Mouse (Mus musculus): Measurements from ENCODE around the gene Cacna2d2. TPM values are rescaled to one million over a fixed set of nuclear protein-coding genes. Genes with fewer than 3 reads are reported as not detected.

Cacna2d2 gene
- polyA plus RNA-seq, 1 experiment from 2014 or later, result 1.1 TPM

- Histone ChIP-seq H3K4me1 (peaks cover 40% of the 10 kb centered on the region), H3K36me3 (peaks cover 38% of the 10 kb centered on the region), H3K4me3 (no peak overlapping the region), H3K9ac (no peak overlapping the region), H3K9me3 (no peaks in the 10 kb centered on the region), H3K27me3 (no peaks in the 10 kb centered on the region), H3K27ac (peak overlapping the region; percentile 75), H3K4me2 (replicated peaks) (peak overlapping the region; percentile 57; the same call in 1 of the 2 replicates)
- 76% methylated on average over 14 of the region's 14 CpGs for WGBS
- ATAC-seq (ENCODE audit: insufficient number of reproducible peaks, insufficient read depth, low FRiP score, low TSS enrichment), result no peak
These were observed 176.4 kb downstream of the Cacna2d2 start for GRCm38 (mm10) chr9:107575579-107576356.

GRCm38 (mm10) chr9:107576357-107577107, 177.1 kb downstream of the Cacna2d2 start, which contains the start of gene Hyal1:
Gene Hyal1, plus strand, starts transcription at chr9:107576927.
- Histone ChIP-seq H3K27ac (peak within 1 kb of the TSS; percentile 75), H3K4me3 (peak within 1 kb of the TSS; percentile 38), H3K4me2 (replicated peaks) (peak within 1 kb of the TSS; percentile 57), H3K36me3 (peaks cover 30% of the 10 kb centered on the region), H3K9me3 (no peaks in the 10 kb centered on the region), H3K4me1 (peaks cover 36% of the 10 kb centered on the region), H3K27me3 (no peaks in the 10 kb centered on the region), H3K9ac (peak within 1 kb of the TSS; percentile 57)
- 18% methylated on average over 16 of the region's 16 CpGs for WGBS
- peak; percentile 47 for ATAC-seq (ENCODE audit: insufficient number of reproducible peaks, insufficient read depth, low FRiP score, low TSS enrichment)

GRCm38 (mm10) chr9:107577871-107578270, 178.5 kb downstream of the Cacna2d2 start:
- 93% methylated on average over 10 of the region's 10 CpGs for WGBS
- no peak overlapping the region for H3K27ac ChIP-seq
- peak overlapping the region; percentile 57; the same call in 1 of the 2 replicates for H3K4me2 ChIP-seq (replicated peaks)
- H3K4me1 ChIP-seq, result peaks cover 41% of the 10 kb centered on the region
- H3K4me3 ChIP-seq, result no peak overlapping the region
- no peak overlapping the region for H3K9ac ChIP-seq
- H3K27me3 ChIP-seq, result no peaks in the 10 kb centered on the region
- H3K36me3 ChIP-seq, result peaks cover 21% of the 10 kb centered on the region
- no peaks in the 10 kb centered on the region for H3K9me3 ChIP-seq
- no peak for ATAC-seq (ENCODE audit: insufficient number of reproducible peaks, insufficient read depth, low FRiP score, low TSS enrichment)

- H3K4me1 ChIP-seq, result peaks cover 41% of the 10 kb centered on the region
- H3K9me3 ChIP-seq, result no peaks in the 10 kb centered on the region
- no peak for ATAC-seq (ENCODE audit: insufficient number of reproducible peaks, insufficient read depth, low FRiP score, low TSS enrichment)
- H3K27ac ChIP-seq, result peak within 1 kb of the TSS; percentile 90
- H3K4me2 ChIP-seq (replicated peaks), result peak within 1 kb of the TSS; percentile 84
- no peaks in the 10 kb centered on the region for H3K27me3 ChIP-seq
- H3K9ac ChIP-seq, result 0 out of 2 replicates have a peak within 1 kb of the TSS, but pooled peaks have one; percentile 5
- WGBS, result 76% methylated on average over 3 of the region's 3 CpGs
- peaks cover 21% of the 10 kb centered on the region for H3K36me3 ChIP-seq
- H3K4me3 ChIP-seq, result no peak within 1 kb of the TSS
These were observed 179.2 kb downstream of the Cacna2d2 start, which contains the start of gene Naa80 for GRCm38 (mm10) chr9:107578587-107578986. Gene Naa80, plus strand, starts transcription at chr9:107578887.

Other genes starting within 250 kb of the Cacna2d2 start
- gene Dock3, start 167.7 kb upstream of the Cacna2d2 start, polyA plus RNA-seq (2016; fragmentation: Nextera tagmentation; extraction: Ambion mirVana), result 1.5 and 1.9 TPM in 2 replicates
- gene Mapkapk3, start 109.7 kb upstream of the Cacna2d2 start, polyA plus RNA-seq (2016; fragmentation: Nextera tagmentation; extraction: Ambion mirVana), result 5.2 and 6.8 TPM in 2 replicates
- gene Cish, start 103.6 kb upstream of the Cacna2d2 start, polyA plus RNA-seq (2016; fragmentation: Nextera tagmentation; extraction: Ambion mirVana), result 8.4 and 12.0 TPM in 2 replicates
- gene Hemk1, start 61.3 kb upstream of the Cacna2d2 start, polyA plus RNA-seq (2016; fragmentation: Nextera tagmentation; extraction: Ambion mirVana), result 12.4 and 13.2 TPM in 2 replicates
- 1.4 and 1.8 TPM in 2 replicates for gene 6430571L13Rik, start 59.0 kb upstream of the Cacna2d2 start, polyA plus RNA-seq (2016; fragmentation: Nextera tagmentation; extraction: Ambion mirVana)
- 49.7 and 50.1 TPM in 2 replicates for gene Tmem115, start 134.3 kb downstream of the Cacna2d2 start, polyA plus RNA-seq (2016; fragmentation: Nextera tagmentation; extraction: Ambion mirVana)
- gene Cyb561d2, start 142.6 kb downstream of the Cacna2d2 start, polyA plus RNA-seq (2016; fragmentation: Nextera tagmentation; extraction: Ambion mirVana), result 17.2 and 17.7 TPM in 2 replicates
- gene Nprl2, start 142.6 kb downstream of the Cacna2d2 start, polyA plus RNA-seq (2016; fragmentation: Nextera tagmentation; extraction: Ambion mirVana), result 40.8 and 46.3 TPM in 2 replicates
- 1.3 and 1.7 TPM in 2 replicates for gene Zmynd10, start 147.7 kb downstream of the Cacna2d2 start, polyA plus RNA-seq (2016; fragmentation: Nextera tagmentation; extraction: Ambion mirVana)
- 54.0 and 55.6 TPM in 2 replicates for gene Rassf1, start 151.9 kb downstream of the Cacna2d2 start, polyA plus RNA-seq (2016; fragmentation: Nextera tagmentation; extraction: Ambion mirVana)
- gene Tusc2, start 163.6 kb downstream of the Cacna2d2 start, polyA plus RNA-seq (2016; fragmentation: Nextera tagmentation; extraction: Ambion mirVana), result 54.1 and 54.8 TPM in 2 replicates
- 132 and 134 TPM in 2 replicates for gene Hyal2, start 168.3 kb downstream of the Cacna2d2 start, polyA plus RNA-seq (2016; fragmentation: Nextera tagmentation; extraction: Ambion mirVana)
- 12.2 and 13.2 TPM in 2 replicates for gene Hyal1, start 177.3 kb downstream of the Cacna2d2 start, polyA plus RNA-seq (2016; fragmentation: Nextera tagmentation; extraction: Ambion mirVana)
- 15.0 and 15.4 TPM in 2 replicates for gene Naa80, start 179.3 kb downstream of the Cacna2d2 start, polyA plus RNA-seq (2016; fragmentation: Nextera tagmentation; extraction: Ambion mirVana)
- gene Hyal3, start 181.2 kb downstream of the Cacna2d2 start, polyA plus RNA-seq (2016; fragmentation: Nextera tagmentation; extraction: Ambion mirVana), result 1.4 and 1.5 TPM in 2 replicates
- gene Ifrd2, start 188.0 kb downstream of the Cacna2d2 start, polyA plus RNA-seq (2016; fragmentation: Nextera tagmentation; extraction: Ambion mirVana), result 35.8 and 36.9 TPM in 2 replicates
- 3.8 and 6.9 TPM in 2 replicates for gene Sema3b, start 209.6 kb downstream of the Cacna2d2 start, polyA plus RNA-seq (2016; fragmentation: Nextera tagmentation; extraction: Ambion mirVana)
- gene Gnai2, start 235.8 kb downstream of the Cacna2d2 start, polyA plus RNA-seq (2016; fragmentation: Nextera tagmentation; extraction: Ambion mirVana), result 439 and 443 TPM in 2 replicates